Mouse (Mus musculus): ENCODE results near the gene Slc25a21. TPM values are rescaled to one million over a fixed set of nuclear protein-coding genes. Genes with fewer than 3 reads are reported as not detected.
A peak's percentile ranks its signal among the peaks of the same experiment; 100 is the strongest.

Slc25a21 gene
- total RNA-seq (2014; rRNA removed) (8.3 and 13.9 TPM in 2 replicates), polyA plus RNA-seq (2012; rRNA removed) (3.6 and 4.5 TPM in 2 replicates)

- Histone ChIP-seq H3K79me2 (ENCODE audit: control insufficient read depth, insufficient read depth, low read length) (no peaks in the 10 kb centered on the region), H3K9ac (ENCODE audit: low read depth, low read length) (peak within 1 kb of the TSS; percentile 76), H3K4me1 (ENCODE audit: control insufficient read depth, insufficient read depth, low read length) (peaks cover 5% of the 10 kb centered on the region; the same call in 1 of the 2 replicates), H3K27ac (replicated peaks; ENCODE audit: insufficient read depth, low read depth, low read length) (peak within 1 kb of the TSS; percentile 89), H3K4me3 (ENCODE audit: insufficient read depth, low read depth, low read length) (peak within 1 kb of the TSS; percentile 92), H3K27me3 (ENCODE audit: control insufficient read depth, insufficient read depth, low read length) (no peaks in the 10 kb centered on the region), H3K36me3 (ENCODE audit: control insufficient read depth, insufficient read depth, low read length) (no peaks in the 10 kb centered on the region)
- 49% methylated on average over 10 of the region's 10 CpGs for WGBS
- no peak for TF ChIP-seq CTCF (IDR thresholded peaks at IDR 0.05; ENCODE audit: low read depth, low read length)
- no peak for TF ChIP-seq POLR2A (IDR thresholded peaks at IDR 0.05; ENCODE audit: extremely low read depth, insufficient read depth, low read length)
- DNase-seq (ENCODE audit: extremely low read depth, low read depth, low spot score), result peak; percentile 86
Measured at GRCm38 (mm10) chr12:57197363-57198026, at the start of gene Slc25a21. TSS of gene Slc25a21 (minus strand) at chr12:57197472.

DNA sequence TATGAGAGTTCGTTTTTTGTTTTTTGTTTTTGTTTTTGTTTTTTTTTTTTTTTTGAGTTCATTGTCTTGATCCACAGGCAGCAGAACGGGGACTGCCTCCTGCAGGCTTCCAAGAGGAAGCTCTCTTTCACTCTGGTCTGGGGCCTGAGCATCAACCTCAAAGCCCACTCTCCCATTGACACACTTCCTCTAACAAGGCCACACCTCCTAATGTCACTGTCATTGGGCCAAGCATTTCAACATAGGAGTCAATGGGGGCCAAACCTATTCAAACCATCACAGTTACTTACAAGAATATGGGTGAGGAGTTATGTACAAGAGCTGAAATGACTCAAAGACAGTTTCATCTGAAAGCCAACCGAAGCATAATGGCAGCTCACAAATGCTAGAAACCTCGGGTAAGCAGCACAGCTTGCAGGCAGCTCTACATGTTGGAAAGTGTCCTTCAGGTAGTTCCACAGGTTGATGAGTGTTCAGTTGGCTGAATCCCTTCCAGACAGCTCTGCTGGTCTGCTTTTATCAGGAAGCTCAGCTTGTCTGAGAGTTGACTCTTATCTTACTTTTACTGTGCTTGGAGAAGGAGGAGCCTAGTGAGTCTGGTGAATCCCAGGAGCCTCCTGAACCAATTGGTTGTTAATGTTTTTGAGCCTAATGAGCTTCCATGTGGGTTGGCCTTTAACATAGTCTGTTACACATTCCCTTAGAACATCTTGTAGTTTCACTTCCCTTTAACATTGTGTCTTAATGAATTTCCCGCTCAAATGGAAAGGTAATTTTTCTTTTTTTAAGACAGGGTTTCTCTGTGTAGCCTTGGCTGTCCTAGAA, 46.6 kb upstream of the Slc25a21 start:
- TF ChIP-seq CTCF (IDR thresholded peaks at IDR 0.05; ENCODE audit: low read depth, low read length) (no peak), POLR2A (IDR thresholded peaks at IDR 0.05; ENCODE audit: extremely low read depth, insufficient read depth, low read length) (no peak)
- H3K4me1 ChIP-seq (ENCODE audit: control insufficient read depth, insufficient read depth, low read length), result no peaks in the 10 kb centered on the region
- no peak overlapping the region for H3K27ac ChIP-seq (replicated peaks; ENCODE audit: insufficient read depth, low read depth, low read length)
- no peak overlapping the region for H3K9ac ChIP-seq (ENCODE audit: low read depth, low read length)
- no peak overlapping the region for H3K4me3 ChIP-seq (ENCODE audit: insufficient read depth, low read depth, low read length)
- no peaks in the 10 kb centered on the region for H3K27me3 ChIP-seq (ENCODE audit: control insufficient read depth, insufficient read depth, low read length)
- WGBS, result 94% methylated on average over 5 of the region's 5 CpGs
- peaks cover 4% of the 10 kb centered on the region; the same call in 1 of the 2 replicates for H3K79me2 ChIP-seq (ENCODE audit: control insufficient read depth, insufficient read depth, low read length)
- H3K36me3 ChIP-seq (ENCODE audit: control insufficient read depth, insufficient read depth, low read length), result peaks cover 9% of the 10 kb centered on the region
- peak; percentile 26 for DNase-seq (ENCODE audit: extremely low read depth, low read depth, low spot score)

DNA sequence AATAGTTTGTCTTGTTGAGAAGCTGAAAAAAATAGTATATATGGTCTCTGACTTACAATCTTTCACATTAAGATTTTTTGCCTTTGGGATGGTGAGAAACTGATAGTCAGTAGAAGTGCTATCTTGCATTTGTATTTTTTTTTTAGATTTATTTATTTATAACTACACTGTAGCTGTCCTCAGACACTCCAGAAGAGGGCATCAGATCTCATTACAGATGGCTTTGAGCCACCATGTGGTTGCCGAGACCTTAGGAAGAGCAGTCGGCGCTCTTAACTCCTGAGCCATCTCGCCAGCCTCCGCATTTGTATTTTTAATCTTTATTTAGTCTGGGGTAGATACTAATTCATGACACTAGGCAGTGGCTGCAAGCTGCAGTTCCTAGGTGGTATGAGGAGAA, 36.1 kb upstream of the Slc25a21 start:
- Histone ChIP-seq H3K27ac (replicated peaks; ENCODE audit: insufficient read depth, low read depth, low read length) (no peak overlapping the region), H3K4me3 (ENCODE audit: insufficient read depth, low read depth, low read length) (no peak overlapping the region), H3K36me3 (ENCODE audit: control insufficient read depth, insufficient read depth, low read length) (peaks cover 3% of the 10 kb centered on the region), H3K9ac (ENCODE audit: low read depth, low read length) (no peak overlapping the region), H3K27me3 (ENCODE audit: control insufficient read depth, insufficient read depth, low read length) (no peaks in the 10 kb centered on the region), H3K79me2 (ENCODE audit: control insufficient read depth, insufficient read depth, low read length) (peaks cover 3% of the 10 kb centered on the region; the same call in 1 of the 2 replicates), H3K4me1 (ENCODE audit: control insufficient read depth, insufficient read depth, low read length) (peaks cover 8% of the 10 kb centered on the region; the same call in 1 of the 2 replicates)
- no peak for TF ChIP-seq POLR2A (IDR thresholded peaks at IDR 0.05; ENCODE audit: extremely low read depth, insufficient read depth, low read length)
- WGBS, result 70% methylated on average over 5 of the region's 5 CpGs
- no peak for DNase-seq (ENCODE audit: extremely low read depth, low read depth, low spot score)

- no peak for TF ChIP-seq POLR2A (IDR thresholded peaks at IDR 0.05; ENCODE audit: extremely low read depth, insufficient read depth, low read length)
- 0 out of 2 replicates have a peak, but pooled peaks have one; percentile 32 for TF ChIP-seq CTCF (IDR thresholded peaks at IDR 0.05; ENCODE audit: low read depth, low read length)
Measured at GRCm38 (mm10) chr12:57231085-57231875, 34.0 kb upstream of the Slc25a21 start.

GRCm38 (mm10) chr12:57230192-57230706, 33.0 kb upstream of the Slc25a21 start, which contains the start of the genes Prps1l3 and Mipol1:
TSS of gene Prps1l3 (plus strand) at chr12:57230412.
TSS of gene Mipol1 (plus strand) at chr12:57230427.
- Histone ChIP-seq H3K27ac (replicated peaks; ENCODE audit: insufficient read depth, low read depth, low read length) (peak within 1 kb of the TSS; percentile 86), H3K79me2 (ENCODE audit: control insufficient read depth, insufficient read depth, low read length) (no peaks in the 10 kb centered on the region; the same call in 1 of the 2 replicates), H3K36me3 (ENCODE audit: control insufficient read depth, insufficient read depth, low read length) (no peaks in the 10 kb centered on the region), H3K27me3 (ENCODE audit: control insufficient read depth, insufficient read depth, low read length) (no peaks in the 10 kb centered on the region), H3K4me3 (ENCODE audit: insufficient read depth, low read depth, low read length) (peak within 1 kb of the TSS; percentile 83), H3K9ac (ENCODE audit: low read depth, low read length) (peak within 1 kb of the TSS; percentile 86), H3K4me1 (ENCODE audit: control insufficient read depth, insufficient read depth, low read length) (peaks cover 4% of the 10 kb centered on the region; the same call in 1 of the 2 replicates)
- TF ChIP-seq POLR2A (IDR thresholded peaks at IDR 0.05; ENCODE audit: extremely low read depth, insufficient read depth, low read length) (peak; percentile 52; the same call in 1 of the 2 replicates), CTCF (IDR thresholded peaks at IDR 0.05; ENCODE audit: low read depth, low read length) (no peak)
- DNase-seq (ENCODE audit: extremely low read depth, low read depth, low spot score), result peak; percentile 80
- 1% methylated on average over 58 of the region's 58 CpGs for WGBS

More at GRCm38 (mm10) chr12:57231085-57231875, 34.0 kb upstream of the Slc25a21 start:
- peaks cover 8% of the 10 kb centered on the region; the same call in 1 of the 2 replicates for H3K4me1 ChIP-seq (ENCODE audit: control insufficient read depth, insufficient read depth, low read length)
- H3K4me3 ChIP-seq (ENCODE audit: insufficient read depth, low read depth, low read length), result peak overlapping the region; percentile 83
- 16% methylated on average over 14 of the region's 14 CpGs for WGBS
- no peaks in the 10 kb centered on the region for H3K27me3 ChIP-seq (ENCODE audit: control insufficient read depth, insufficient read depth, low read length)
- peak; percentile 71 for DNase-seq (ENCODE audit: extremely low read depth, low read depth, low spot score)
- no peak overlapping the region; the same call in 1 of the 2 replicates for H3K9ac ChIP-seq (ENCODE audit: low read depth, low read length)
- no peaks in the 10 kb centered on the region for H3K36me3 ChIP-seq (ENCODE audit: control insufficient read depth, insufficient read depth, low read length)
- H3K27ac ChIP-seq (replicated peaks; ENCODE audit: insufficient read depth, low read depth, low read length), result peak overlapping the region; percentile 86; the same call in 1 of the 2 replicates
- H3K79me2 ChIP-seq (ENCODE audit: control insufficient read depth, insufficient read depth, low read length), result no peaks in the 10 kb centered on the region; the same call in 1 of the 2 replicates
